Mouse (Mus musculus): ENCODE results near the gene Chrng.

DNA sequence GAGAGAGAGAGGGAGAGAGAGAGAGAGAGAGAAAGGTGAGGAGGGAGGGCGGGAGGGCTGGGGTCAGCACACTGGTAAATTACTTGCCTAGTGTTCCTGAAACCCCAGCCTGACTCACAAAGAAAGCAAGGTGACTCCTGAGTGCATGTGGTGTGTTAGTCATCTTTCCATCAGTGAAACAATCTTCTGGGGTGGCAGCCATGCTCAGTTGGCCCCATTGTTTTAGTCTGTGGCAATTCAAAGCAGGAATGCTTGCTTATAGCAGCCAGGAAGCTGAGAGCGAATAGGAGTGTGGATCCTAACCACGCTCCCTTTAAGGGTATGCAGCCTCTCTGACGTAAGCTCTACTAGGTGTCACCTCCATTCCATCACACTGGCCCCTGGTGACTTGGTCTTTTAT, 50.7 kb downstream of the Chrng start:
- no peak for TF ChIP-seq POLR2A (IDR thresholded peaks at IDR 0.05; ENCODE audit: insufficient read length, low read depth)
- TF ChIP-seq SRF (IDR thresholded peaks at IDR 0.05; ENCODE audit: control insufficient read depth, insufficient read length, low read depth): no peak
- no peak for TF ChIP-seq MYOD1 (IDR thresholded peaks at IDR 0.05; ENCODE audit: control insufficient read depth in 1 of 3, insufficient read length in 2 of 3, low read depth in 2 of 3)
- TF ChIP-seq POLR2AphosphoS2 (IDR thresholded peaks at IDR 0.05; ENCODE audit: insufficient read length, low read depth): no peak
- TF ChIP-seq TCF12 (IDR thresholded peaks at IDR 0.05; ENCODE audit: insufficient read depth, poor library complexity, severe bottlenecking): no peak
- no peak for TF ChIP-seq MAX (IDR thresholded peaks at IDR 0.05; ENCODE audit: low read depth)
